Mouse (Mus musculus): ENCODE measurements around the gene Grsf1. TPM values are rescaled to one million over a fixed set of nuclear protein-coding genes. Genes with fewer than 3 reads are reported as not detected.

The Grsf1 gene
- polyA plus RNA-seq, 1 experiment from 2014 or later, result 73.3 TPM

GRCm38 (mm10) chr5:88644901-88645300 lies 31.1 kb downstream of the Grsf1 start:
- no peak overlapping the region for H3K4me3 ChIP-seq (ENCODE audit: low read depth, low read length)
- no peaks in the 10 kb centered on the region for H3K27me3 ChIP-seq (ENCODE audit: insufficient read depth, low read length)
- no peak overlapping the region for H3K27ac ChIP-seq (ENCODE audit: low read depth)
- no peak for TF ChIP-seq CTCF (IDR thresholded peaks at IDR 0.05; ENCODE audit: low read depth)
- DNase-seq (no peak), ATAC-seq (ENCODE audit: insufficient read depth) (no peak)
- no peaks in the 10 kb centered on the region for H3K9me3 ChIP-seq (ENCODE audit: low read depth, low read length)
- WGBS, result 73% methylated on average over 2 of the region's 2 CpGs
- H3K4me2 ChIP-seq, result no peak overlapping the region
- H3K36me3 ChIP-seq (ENCODE audit: insufficient read depth), result peaks cover 27% of the 10 kb centered on the region
- H3K9ac ChIP-seq, result no peak overlapping the region
- no peaks in the 10 kb centered on the region for H3K4me1 ChIP-seq (ENCODE audit: insufficient read depth)

- Histone ChIP-seq H3K36me3 (ENCODE audit: insufficient read depth) (peaks cover 28% of the 10 kb centered on the region), H3K27ac (ENCODE audit: low read depth) (no peak overlapping the region), H3K27me3 (ENCODE audit: insufficient read depth, low read length) (no peaks in the 10 kb centered on the region), H3K4me2 (no peak overlapping the region), H3K4me1 (ENCODE audit: insufficient read depth) (no peaks in the 10 kb centered on the region), H3K4me3 (ENCODE audit: low read depth, low read length) (no peak overlapping the region), H3K9ac (no peak overlapping the region), H3K9me3 (ENCODE audit: low read depth, low read length) (no peaks in the 10 kb centered on the region)
- no peak for ATAC-seq (ENCODE audit: insufficient read depth)
- WGBS, result 93% methylated on average over 9 of the region's 9 CpGs
- DNase-seq, result no peak
- TF ChIP-seq CTCF (IDR thresholded peaks at IDR 0.05; ENCODE audit: low read depth), result no peak
Measured at GRCm38 (mm10) chr5:88643491-88643890, 32.5 kb downstream of the Grsf1 start.

- TF ChIP-seq CTCF (IDR thresholded peaks at IDR 0.05; ENCODE audit: low read depth), result no peak
- Histone ChIP-seq H3K36me3 (ENCODE audit: insufficient read depth) (peaks cover 27% of the 10 kb centered on the region), H3K9me3 (ENCODE audit: low read depth, low read length) (no peaks in the 10 kb centered on the region)
Measured at GRCm38 (mm10) chr5:88642786-88643185, 33.2 kb downstream of the Grsf1 start.

GRCm38 (mm10) chr5:88634076-88634475 lies 41.9 kb downstream of the Grsf1 start:
- H3K36me3 ChIP-seq (ENCODE audit: insufficient read depth), result peaks cover 39% of the 10 kb centered on the region
- no peaks in the 10 kb centered on the region for H3K4me1 ChIP-seq (ENCODE audit: insufficient read depth)
- TF ChIP-seq CTCF (IDR thresholded peaks at IDR 0.05; ENCODE audit: low read depth), result no peak
- H3K9ac ChIP-seq, result no peak overlapping the region
- no peak for ATAC-seq (ENCODE audit: insufficient read depth)
- no peaks in the 10 kb centered on the region for H3K27me3 ChIP-seq (ENCODE audit: insufficient read depth, low read length)
- no peaks in the 10 kb centered on the region for H3K9me3 ChIP-seq (ENCODE audit: low read depth, low read length)
- no peak overlapping the region for H3K4me3 ChIP-seq (ENCODE audit: low read depth, low read length)
- no peak for DNase-seq
- H3K27ac ChIP-seq (ENCODE audit: low read depth), result no peak overlapping the region
- no peak overlapping the region for H3K4me2 ChIP-seq
- 86% methylated on average over 5 of the region's 5 CpGs for WGBS

More at GRCm38 (mm10) chr5:88642786-88643185, 33.2 kb downstream of the Grsf1 start:
- 67% methylated on average over 9 of the region's 9 CpGs for WGBS
- no peak overlapping the region for H3K27ac ChIP-seq (ENCODE audit: low read depth)
- DNase-seq, result no peak
- no peak overlapping the region for H3K4me3 ChIP-seq (ENCODE audit: low read depth, low read length)
- H3K4me1 ChIP-seq (ENCODE audit: insufficient read depth), result no peaks in the 10 kb centered on the region
- ATAC-seq (ENCODE audit: insufficient read depth), result no peak
- H3K27me3 ChIP-seq (ENCODE audit: insufficient read depth, low read length), result no peaks in the 10 kb centered on the region
- H3K4me2 ChIP-seq, result no peak overlapping the region
- H3K9ac ChIP-seq, result no peak overlapping the region

- no peak for ATAC-seq (ENCODE audit: insufficient read depth)
Measured at GRCm38 (mm10) chr5:88632463-88632862, 43.5 kb downstream of the Grsf1 start.

GRCm38 (mm10) chr5:88631545-88631944 lies 44.4 kb downstream of the Grsf1 start:
- Histone ChIP-seq H3K4me2 (no peak overlapping the region), H3K27ac (ENCODE audit: low read depth) (no peak overlapping the region), H3K9me3 (ENCODE audit: low read depth, low read length) (no peaks in the 10 kb centered on the region), H3K4me3 (ENCODE audit: low read depth, low read length) (no peak overlapping the region), H3K27me3 (ENCODE audit: insufficient read depth, low read length) (no peaks in the 10 kb centered on the region), H3K9ac (no peak overlapping the region), H3K4me1 (ENCODE audit: insufficient read depth) (no peaks in the 10 kb centered on the region), H3K36me3 (ENCODE audit: insufficient read depth) (peaks cover 43% of the 10 kb centered on the region)
- 73% methylated on average over 5 of the region's 5 CpGs for WGBS
- DNase-seq (no peak), ATAC-seq (ENCODE audit: insufficient read depth) (no peak)
- no peak for TF ChIP-seq CTCF (IDR thresholded peaks at IDR 0.05; ENCODE audit: low read depth)

More at GRCm38 (mm10) chr5:88632463-88632862, 43.5 kb downstream of the Grsf1 start:
- Histone ChIP-seq H3K4me3 (ENCODE audit: low read depth, low read length) (no peak overlapping the region), H3K9ac (no peak overlapping the region), H3K27me3 (ENCODE audit: insufficient read depth, low read length) (no peaks in the 10 kb centered on the region), H3K27ac (ENCODE audit: low read depth) (no peak overlapping the region), H3K4me2 (no peak overlapping the region), H3K9me3 (ENCODE audit: low read depth, low read length) (no peaks in the 10 kb centered on the region), H3K4me1 (ENCODE audit: insufficient read depth) (no peaks in the 10 kb centered on the region), H3K36me3 (ENCODE audit: insufficient read depth) (peaks cover 46% of the 10 kb centered on the region)
- 74% methylated on average over 9 of the region's 9 CpGs for WGBS
- no peak for DNase-seq
- no peak for TF ChIP-seq CTCF (IDR thresholded peaks at IDR 0.05; ENCODE audit: low read depth)

GRCm38 (mm10) chr5:88630883-88631282 lies 45.1 kb downstream of the Grsf1 start:
- H3K9me3 ChIP-seq (ENCODE audit: low read depth, low read length), result no peaks in the 10 kb centered on the region
- WGBS, result 56% methylated on average over 3 of the region's 3 CpGs
- no peaks in the 10 kb centered on the region for H3K27me3 ChIP-seq (ENCODE audit: insufficient read depth, low read length)
- no peak for ATAC-seq (ENCODE audit: insufficient read depth)
- no peak for DNase-seq
- no peak for TF ChIP-seq CTCF (IDR thresholded peaks at IDR 0.05; ENCODE audit: low read depth)
- H3K4me3 ChIP-seq (ENCODE audit: low read depth, low read length), result no peak overlapping the region
- no peaks in the 10 kb centered on the region for H3K4me1 ChIP-seq (ENCODE audit: insufficient read depth)
- peaks cover 43% of the 10 kb centered on the region for H3K36me3 ChIP-seq (ENCODE audit: insufficient read depth)
- no peak overlapping the region for H3K27ac ChIP-seq (ENCODE audit: low read depth)
- H3K9ac ChIP-seq, result no peak overlapping the region
- H3K4me2 ChIP-seq, result no peak overlapping the region

- Histone ChIP-seq H3K27ac (ENCODE audit: low read depth) (no peak overlapping the region), H3K9me3 (ENCODE audit: low read depth, low read length) (no peaks in the 10 kb centered on the region), H3K36me3 (ENCODE audit: insufficient read depth) (peaks cover 36% of the 10 kb centered on the region), H3K9ac (no peak overlapping the region), H3K27me3 (ENCODE audit: insufficient read depth, low read length) (no peaks in the 10 kb centered on the region), H3K4me3 (ENCODE audit: low read depth, low read length) (no peak overlapping the region), H3K4me2 (no peak overlapping the region), H3K4me1 (ENCODE audit: insufficient read depth) (no peaks in the 10 kb centered on the region)
- DNase-seq (no peak), ATAC-seq (ENCODE audit: insufficient read depth) (no peak)
- no peak for TF ChIP-seq CTCF (IDR thresholded peaks at IDR 0.05; ENCODE audit: low read depth)
- 76% methylated on average over 8 of the region's 8 CpGs for WGBS
Measured at GRCm38 (mm10) chr5:88629987-88630386, 46.0 kb downstream of the Grsf1 start.
